Mouse (Mus musculus): Measurements from ENCODE around the gene Emcn.

The Emcn gene

GRCm38 (mm10) chr3:137415451-137416086 lies 74.7 kb downstream of the Emcn start:
- no peak for DNase-seq (ENCODE audit: low read depth)

DNA sequence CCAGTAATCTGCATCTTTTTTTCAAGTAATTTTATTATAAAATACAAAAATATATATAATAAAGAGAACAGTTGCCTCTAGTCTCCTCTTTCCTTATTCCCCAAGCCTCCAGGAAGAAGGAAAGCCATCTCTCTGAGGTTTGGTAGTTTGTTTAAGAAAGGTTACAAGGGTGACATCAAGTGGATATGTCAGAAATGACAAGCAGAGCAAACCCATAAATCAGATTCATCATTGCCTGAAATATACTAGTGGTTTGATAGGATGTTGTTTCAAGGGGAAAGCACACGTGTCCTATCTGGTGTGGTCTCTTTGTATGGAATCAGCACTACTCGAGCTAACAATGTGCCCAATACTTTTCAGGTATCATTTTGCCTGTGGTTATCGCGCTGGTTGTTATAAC lies 77.8 kb downstream of the Emcn start:
- no peak for DNase-seq (ENCODE audit: low read depth)

DNA sequence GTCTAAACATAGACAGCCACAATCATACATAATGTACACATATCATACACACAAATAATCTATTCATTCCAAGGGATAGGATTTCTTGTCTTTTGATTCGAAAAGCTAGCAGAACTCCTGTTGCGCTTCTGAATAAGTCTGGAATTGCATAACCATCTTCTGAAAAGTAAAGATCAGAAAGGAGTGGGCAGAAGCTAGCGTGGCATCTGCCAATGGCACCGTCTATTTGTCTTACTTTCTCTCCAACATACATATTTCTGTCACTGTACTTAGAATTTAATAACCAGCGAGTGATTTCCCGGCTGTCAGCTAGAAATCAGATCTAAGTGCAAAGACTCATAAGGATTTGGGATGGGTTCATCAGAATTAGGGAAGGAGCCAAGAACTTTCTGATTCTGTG lies 88.6 kb downstream of the Emcn start:
- DNase-seq (ENCODE audit: low read depth): no peak

GRCm38 (mm10) chr3:137464902-137465629 lies 124.2 kb downstream of the Emcn start:
- no peak for DNase-seq (ENCODE audit: low read depth)

DNA sequence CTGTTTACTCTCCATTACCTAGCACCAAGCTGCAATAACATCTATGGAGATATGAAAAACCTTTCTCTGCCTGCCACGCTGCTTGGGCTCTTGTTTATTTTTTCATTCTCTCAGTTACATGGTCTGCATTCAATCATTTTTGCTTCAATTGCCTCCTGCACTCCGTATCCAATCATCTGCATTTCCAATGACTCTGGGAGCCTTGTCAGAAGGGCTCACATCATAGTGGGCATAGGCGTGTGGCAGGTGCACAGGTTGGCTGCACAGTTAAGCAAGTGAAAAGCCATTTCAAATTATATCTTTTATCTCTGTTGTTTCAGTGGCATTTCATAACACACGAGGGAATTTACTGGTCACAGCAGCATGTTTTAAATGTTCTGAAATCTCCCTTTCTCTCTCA lies 125.1 kb downstream of the Emcn start:
- DNase-seq (ENCODE audit: low read depth): no peak

GRCm38 (mm10) chr3:137466766-137467165 lies 125.9 kb downstream of the Emcn start:
- DNase-seq (ENCODE audit: low read depth): no peak

GRCm38 (mm10) chr3:137467386-137467785 lies 126.5 kb downstream of the Emcn start:
- DNase-seq (ENCODE audit: low read depth): no peak

GRCm38 (mm10) chr3:137472145-137472544 lies 131.3 kb downstream of the Emcn start:
- DNase-seq (ENCODE audit: low read depth): no peak

DNA sequence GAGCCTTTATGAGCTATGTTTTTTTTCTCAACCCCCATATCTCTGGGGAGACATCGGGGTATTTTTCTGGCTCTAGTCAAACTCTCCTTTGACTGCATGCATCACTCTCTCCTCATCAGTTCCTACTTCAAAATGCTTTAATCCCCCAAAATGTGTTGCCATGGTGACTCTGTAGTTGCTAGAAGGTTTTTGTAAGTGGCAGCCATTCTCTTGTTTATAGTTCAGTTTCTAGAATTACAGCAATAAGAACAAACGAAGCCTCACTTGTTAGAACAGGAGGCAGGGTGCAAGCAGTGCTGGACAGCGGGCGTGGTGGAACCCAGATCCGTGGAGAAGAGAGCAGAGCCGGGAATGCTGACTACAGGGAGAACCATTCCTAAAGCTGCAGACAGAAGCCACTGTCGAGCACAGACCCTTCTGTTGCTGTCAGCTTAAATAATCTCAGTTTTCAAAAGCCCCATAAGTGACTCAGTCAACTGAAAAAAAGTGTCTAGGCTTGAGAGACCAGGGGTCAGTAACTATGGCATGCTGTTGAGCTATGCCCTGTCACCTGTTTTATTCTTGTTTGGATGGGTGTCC lies 139.0 kb downstream of the Emcn start:
- DNase-seq (ENCODE audit: low read depth): no peak

- DNase-seq (ENCODE audit: low read depth): no peak
These were observed 140.3 kb downstream of the Emcn start for GRCm38 (mm10) chr3:137481157-137481556.
